Mouse (Mus musculus) layer of hippocampus, adult 2 months (tissue): ENCODE measurements around the gene Map2k5. TPM values are rescaled to one million over a fixed set of nuclear protein-coding genes. Genes with fewer than 3 reads are reported as not detected.

Source experiments
- DNase-seq, 2 experiments: peaks; one replicate each; pipeline ENCODE4 v3.0.0; 2022; ENCODE audit warnings: low spot score in 2 of 2
- H3K27ac ChIP-seq: fragments of 200-600 bp; 2 replicates; pipeline ENCODE4 v1.8.1; 2022
- H3K4me3 ChIP-seq: fragments of 200-600 bp; 2 replicates; pipeline ENCODE4 v1.8.1; 2022; ENCODE audit warnings: mild to moderate bottlenecking
- CTCF ChIP-seq: fragments of 200-600 bp; conservative IDR thresholded peaks from 2 replicates; pipeline ENCODE4 v1.8.1; 2022; ENCODE audit warnings: antibody characterized with exemption, mild to moderate bottlenecking, moderate library complexity
- total RNA-seq, 2 experiments: library from RNA; stranded (reverse); gene quantifications; 2 replicates each; pipeline ENCODE4 v1.2.3; 2021

Map2k5 gene
- total RNA-seq, 2 experiments from 2014 or later: 33.2 to 36.1 TPM

DNA sequence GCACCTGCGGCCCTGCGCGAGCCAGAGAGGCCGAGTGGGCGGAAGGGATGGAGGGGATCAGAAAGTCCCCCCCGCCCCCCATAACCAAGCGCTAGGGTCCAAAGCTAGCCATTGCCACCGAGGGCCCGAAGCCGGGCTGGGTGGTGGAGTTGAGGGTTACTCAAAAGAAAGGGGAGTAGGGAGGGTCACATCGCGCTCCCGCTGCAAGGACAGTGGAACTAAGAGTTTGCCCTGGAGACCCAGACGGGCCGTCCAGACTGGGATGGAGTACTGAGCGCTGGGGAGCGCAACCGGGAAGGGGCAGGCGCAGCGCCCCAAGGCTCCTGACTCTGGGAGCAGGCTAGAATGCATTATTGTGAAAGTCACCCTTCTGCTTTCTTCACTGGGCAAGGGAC, 228.3 kb downstream of the Map2k5 start:
- no peak for TF ChIP-seq CTCF
- Histone ChIP-seq H3K4me3 (no peak overlapping the region), H3K27ac (no peak overlapping the region)
- DNase-seq: no peak

DNA sequence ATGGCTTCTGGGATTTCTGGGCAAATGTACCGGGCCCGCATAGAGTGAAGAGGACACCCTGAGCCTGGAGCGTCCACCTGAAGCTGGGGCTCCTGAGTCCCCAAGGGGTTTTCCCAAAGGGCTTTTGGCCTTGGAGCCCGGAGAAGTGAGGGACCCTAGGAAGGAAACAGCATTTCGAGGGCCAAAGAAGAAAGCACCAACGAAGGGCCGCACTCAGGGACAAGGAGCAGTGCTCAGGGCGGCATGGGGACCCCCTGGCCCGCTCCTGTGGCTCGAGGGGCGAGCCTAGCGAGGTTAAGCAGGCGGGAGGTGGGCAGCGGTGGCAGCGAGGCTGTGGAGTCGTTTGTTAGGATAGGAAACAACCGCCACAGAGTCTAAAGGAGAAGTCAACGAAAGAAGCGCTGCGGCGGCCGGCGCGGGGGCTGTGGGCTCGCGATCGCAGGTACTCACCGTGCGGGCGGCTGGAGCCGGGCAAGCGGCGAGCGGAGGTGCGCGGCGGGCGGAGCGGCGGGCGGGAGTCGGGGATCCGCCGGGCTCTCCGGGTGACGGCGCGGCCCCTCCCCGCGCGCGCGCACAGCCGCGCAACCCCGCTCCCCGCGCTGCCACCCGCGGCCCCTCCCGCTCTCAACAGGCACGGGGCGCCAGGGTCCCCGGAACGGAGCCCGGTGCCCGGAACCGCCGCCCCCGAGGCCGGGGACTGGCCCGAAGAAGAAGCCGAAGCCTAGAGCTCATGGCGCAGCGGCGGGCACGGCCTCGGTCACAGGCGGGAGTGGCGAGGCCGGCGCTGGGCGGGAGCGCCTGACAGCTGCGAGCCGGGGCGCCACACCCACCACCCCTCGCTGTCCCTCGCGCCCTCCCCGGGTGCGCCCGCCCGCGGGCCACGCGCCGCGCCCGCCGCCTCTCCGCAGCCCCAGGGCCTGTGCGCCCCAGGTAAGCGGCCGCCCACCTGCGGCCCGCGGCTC, 229.0 kb downstream of the Map2k5 start, which contains the start of gene Skor1:
Gene Skor1, minus strand, starts transcription at position 552 of the 962 bp plus-strand sequence.
- TF ChIP-seq CTCF: no peak
- H3K4me3 ChIP-seq: no peak within 1 kb of the TSS

DNA sequence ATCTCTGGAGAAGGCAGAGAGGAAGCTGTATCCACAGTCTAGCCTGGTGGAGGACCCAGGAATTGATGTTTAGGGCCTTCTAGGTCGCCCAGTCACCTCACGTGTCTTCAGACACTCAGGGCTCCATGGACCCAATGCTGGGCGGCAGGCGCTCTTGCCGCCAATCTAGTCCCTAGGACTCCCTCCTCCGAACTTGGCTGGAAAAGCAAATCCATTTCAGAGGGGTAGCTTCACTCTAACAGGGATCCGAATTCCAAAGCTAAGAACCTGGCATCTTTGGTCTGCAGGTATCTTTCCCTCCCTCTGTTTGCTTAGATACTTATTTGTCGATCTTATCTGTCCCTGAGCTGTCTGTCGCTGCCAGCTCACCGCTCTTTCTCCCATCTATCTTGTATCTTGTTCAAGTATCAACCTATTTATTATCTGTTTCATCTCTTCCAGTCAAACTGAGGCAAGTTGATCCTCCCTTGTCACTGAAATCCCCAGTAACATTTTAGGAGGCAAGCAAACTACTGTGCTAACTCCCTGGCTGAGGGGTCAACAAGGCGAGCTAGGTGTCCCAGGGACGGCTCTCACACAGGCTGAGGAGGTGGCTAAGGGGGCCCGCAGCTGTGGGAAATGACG, 229.8 kb downstream of the Map2k5 start:
- Histone ChIP-seq H3K4me3 (no peak overlapping the region), H3K27ac (no peak overlapping the region)
- no peak for TF ChIP-seq CTCF
- no peak for DNase-seq

More for the DNA sequence above, 229.0 kb downstream of the Map2k5 start, which contains the start of gene Skor1:
- DNase-seq: no peak
- H3K27ac ChIP-seq: no peak within 1 kb of the TSS

DNA sequence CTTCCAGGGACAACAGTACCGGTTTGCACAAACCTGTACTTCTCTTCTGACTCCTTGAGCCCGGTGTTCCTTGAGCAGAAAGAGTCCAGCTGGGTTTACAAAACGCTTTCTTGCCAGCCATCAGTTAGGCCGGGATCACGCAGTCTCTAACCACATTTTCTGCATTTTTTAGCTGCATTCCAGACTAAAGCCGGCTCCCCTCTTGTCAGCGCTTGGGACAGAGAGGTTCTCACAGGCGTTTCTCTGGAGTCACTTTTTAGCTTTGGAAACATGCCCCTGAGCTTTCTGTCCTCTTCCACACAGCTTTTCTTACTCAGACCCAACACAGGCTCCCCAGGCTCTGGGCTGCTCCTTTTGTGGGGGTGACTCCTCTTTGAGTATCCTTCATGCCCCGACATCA, 230.4 kb downstream of the Map2k5 start:
- DNase-seq: no peak
- TF ChIP-seq CTCF: no peak
- Histone ChIP-seq H3K27ac (no peak overlapping the region), H3K4me3 (no peak overlapping the region)

DNA sequence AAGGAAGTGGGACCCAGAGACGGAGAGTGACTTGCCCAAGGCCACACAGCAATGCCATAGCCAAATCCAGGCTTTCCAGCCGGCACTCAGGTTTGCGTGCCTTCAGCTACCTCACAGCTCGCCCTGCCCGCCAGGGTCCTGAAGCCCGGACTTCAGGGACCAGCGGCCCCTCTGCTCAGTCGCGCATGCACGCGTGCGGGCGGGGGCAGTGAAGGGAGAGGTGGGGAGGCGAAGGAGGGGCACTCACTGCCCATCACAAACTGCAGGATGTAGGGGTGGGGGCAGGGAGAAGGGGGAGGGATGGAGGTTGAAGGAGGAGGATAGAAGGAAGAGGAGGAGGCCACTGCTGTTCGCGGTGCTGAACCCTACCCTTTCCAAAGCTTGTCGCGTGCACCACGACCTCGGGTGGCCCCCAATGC, 230.8 kb downstream of the Map2k5 start:
- no peak overlapping the region for H3K27ac ChIP-seq
- no peak for TF ChIP-seq CTCF
- H3K4me3 ChIP-seq: no peak overlapping the region
- no peak for DNase-seq

DNA sequence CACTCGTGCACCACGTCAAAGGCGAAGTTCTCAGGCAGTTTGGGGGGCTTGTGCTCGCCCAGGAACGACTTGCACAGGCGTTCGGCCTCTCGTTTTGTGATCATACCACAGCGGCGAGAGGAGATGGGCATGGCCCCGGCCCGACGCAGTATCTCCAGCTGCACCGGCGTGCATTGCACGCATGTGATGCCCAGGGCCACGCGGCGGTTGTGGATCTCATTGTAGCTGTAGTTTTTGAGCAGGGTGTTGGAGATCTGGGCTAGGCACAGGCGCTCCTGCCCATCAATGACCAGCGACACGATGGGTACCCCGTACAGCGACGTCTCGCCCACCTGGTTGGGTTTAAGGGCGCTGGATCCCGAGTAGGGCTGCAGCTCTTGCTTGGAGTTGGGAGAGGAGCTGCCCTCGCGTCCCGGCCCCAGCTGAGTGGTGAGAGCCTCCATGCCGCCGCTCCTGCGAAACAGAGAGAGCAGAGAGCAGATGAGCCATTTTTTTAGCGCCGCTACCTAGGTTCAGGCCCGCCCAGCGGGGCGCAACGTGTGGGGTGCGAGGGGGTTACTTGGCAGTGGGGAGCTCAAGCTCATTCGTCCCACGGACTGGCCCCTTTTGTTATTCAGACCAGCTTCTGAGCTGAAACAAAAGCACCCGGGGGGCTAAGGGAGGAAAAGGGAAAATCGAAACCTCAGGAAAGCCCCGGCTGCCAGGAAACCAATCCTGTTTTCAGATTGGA, 231.4 kb downstream of the Map2k5 start:
- TF ChIP-seq CTCF: no peak
- no peak for DNase-seq
- H3K4me3 ChIP-seq: no peak overlapping the region
- no peak overlapping the region for H3K27ac ChIP-seq

DNA sequence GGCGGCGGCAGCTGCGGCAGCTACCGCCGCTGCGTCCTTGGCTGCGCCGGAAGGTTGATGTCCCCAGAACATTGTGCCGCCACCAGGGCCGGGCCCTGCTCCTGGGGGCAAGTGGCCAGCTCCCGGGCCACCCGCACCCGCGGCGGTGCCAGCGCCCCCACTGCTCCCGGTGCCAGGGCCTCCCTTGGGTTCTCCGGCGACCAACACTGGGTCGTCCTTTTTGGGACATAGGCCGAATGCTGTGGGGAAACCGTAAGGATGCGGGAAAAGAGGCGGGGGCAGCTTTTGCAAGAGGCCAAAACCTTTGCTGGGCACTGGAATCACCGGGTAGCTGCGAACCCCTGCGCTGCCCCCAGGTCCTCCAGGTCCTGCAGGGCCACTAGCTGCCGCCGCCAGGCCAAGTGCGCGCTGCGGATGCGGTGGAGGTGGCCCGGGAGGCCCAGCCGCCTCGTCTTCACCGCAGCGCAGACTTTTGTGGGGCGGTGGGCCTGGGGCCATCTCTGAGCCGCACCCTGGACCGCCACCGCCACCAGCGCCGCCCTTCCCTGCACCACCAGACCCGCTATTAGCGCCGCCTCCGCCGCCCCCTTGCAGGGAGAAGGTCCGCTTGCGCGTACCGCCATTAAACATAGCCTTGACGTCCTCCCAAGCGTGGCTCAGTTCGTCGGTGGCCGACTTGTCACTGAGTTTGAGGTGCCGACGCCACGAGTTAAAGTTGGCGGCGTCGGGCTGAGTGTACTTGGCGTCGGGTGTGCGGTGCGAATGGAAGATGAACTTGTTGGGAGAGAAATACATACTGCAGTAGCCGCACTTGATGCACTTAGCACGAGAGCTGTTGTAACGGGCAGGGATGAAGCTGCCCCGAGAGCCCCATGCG, 232.2 kb downstream of the Map2k5 start:
- TF ChIP-seq CTCF: no peak
- no peak overlapping the region for H3K27ac ChIP-seq
- H3K4me3 ChIP-seq: no peak overlapping the region
- DNase-seq: no peak

DNA sequence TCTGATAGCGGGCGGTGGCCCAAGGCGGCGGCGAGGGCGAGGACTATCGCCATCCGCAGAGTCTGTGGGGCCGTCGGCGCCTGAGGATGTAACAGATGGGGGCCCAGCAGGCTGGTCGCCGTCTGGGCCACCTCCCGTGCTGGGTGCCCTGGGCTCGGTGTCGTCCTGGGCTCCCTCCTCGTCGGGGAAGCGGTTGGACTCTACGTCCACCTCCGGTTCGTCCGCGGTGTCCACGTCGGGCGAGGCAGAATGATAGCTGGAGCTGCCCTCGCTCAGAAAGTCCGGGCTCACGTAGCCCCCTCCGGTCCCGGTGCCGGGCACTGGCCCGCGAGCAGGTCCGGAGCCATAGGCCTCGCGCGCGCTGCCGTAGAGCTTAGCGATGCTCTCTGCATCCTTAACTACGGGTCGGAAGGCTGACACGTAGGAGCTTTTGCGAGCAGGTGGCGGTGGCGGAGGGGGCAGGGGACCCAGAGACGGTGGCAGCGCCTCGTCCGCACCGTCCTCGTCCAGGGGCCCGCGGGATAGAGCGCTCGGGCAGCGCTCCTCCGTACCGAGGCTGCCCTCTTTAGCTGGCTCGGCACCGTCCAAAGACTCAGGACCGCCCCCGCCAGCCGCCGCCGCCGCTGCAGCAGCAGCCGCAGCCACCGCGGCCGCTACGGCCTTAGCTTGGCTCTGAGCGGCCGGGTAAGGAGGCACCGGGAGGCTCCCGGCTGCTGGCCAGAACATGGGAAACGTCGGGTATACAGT, 233.0 kb downstream of the Map2k5 start:
- H3K27ac ChIP-seq: no peak overlapping the region
- H3K4me3 ChIP-seq: no peak overlapping the region

DNA sequence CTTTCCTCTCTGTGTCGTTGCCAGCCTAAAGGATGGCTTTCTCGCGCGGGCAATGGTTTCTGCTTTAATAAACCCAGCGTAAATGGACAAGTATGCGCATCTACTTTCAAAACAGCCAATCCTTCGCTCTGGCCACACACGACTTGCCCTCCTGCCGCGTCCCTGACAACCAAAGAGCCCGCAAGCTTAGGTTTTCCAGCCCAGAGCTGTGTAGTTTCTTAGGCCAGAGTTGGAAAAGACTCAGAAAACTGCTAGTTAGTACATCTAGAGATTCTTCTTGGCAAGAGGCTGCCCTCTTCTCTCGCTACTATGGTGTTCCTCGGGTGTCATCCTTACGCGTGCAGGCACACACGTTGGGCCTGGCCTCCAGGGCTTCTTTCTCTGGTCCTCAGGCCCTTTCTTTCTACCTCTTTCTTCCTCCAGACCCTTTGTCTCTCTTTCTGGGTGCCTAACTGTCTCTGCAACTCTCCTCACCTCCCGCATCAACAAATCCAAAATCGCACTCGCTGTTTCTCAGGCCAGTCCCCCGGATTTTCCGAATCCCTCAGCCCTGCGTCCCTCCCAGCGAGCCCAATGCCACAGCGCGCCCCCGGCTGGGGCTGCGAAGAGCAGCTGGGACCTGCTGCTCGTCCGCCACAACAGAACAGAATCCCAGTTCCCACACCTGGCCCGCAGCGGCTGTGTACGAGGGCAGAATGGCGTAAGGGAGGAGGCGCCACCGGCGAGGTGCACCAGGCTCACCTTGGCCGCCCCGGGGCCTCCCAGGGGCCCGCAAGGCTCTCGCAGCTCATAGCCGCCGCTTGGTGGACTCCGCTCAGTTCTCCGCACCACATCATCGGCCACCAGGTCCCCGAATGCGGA, 233.8 kb downstream of the Map2k5 start:
- no peak for DNase-seq
- no peak for TF ChIP-seq CTCF
- Histone ChIP-seq H3K27ac (no peak overlapping the region), H3K4me3 (no peak overlapping the region)

More for the DNA sequence above, 233.0 kb downstream of the Map2k5 start:
- DNase-seq: no peak
- TF ChIP-seq CTCF: no peak

DNA sequence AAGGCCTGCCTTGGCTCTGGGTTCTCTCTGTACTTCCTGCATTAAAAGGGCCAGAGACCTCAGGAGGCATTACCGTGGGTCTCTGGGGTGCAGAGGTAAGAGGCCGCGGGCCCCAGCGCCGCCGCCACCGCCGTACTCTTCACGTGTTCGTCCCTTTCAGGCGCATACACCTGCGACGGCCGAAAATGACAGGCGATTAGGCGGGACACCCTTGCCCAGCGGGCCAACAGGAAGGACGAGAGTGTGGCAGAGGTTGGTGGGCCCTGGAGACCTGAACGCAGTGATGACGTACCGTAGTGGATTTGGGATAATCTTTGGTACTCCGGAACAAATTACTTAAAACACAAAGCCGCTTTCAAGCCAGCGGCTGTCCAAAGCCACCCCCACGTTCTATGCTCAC, 234.5 kb downstream of the Map2k5 start:
- Histone ChIP-seq H3K4me3 (no peak overlapping the region), H3K27ac (no peak overlapping the region)
- no peak for DNase-seq
- no peak for TF ChIP-seq CTCF
